Mouse (Mus musculus): ENCODE measurements at regions not wholly inside any gene's neighbourhood (a gene's known extent, or its start where the extent isn't known, plus 50 kb on each side); places are given as distances from the start of the nearest gene placed in this dataset.
A peak's percentile ranks its signal among the peaks of the same experiment; 100 is the strongest.

GRCm38 (mm10) chr2:124718985-124719384 is 348.9 kb upstream of the Slc24a5 start:
- intact Hi-C loops (cut with DNase I), result no loop called here
- DNase-seq, result no peak

- DNase-seq, result no peak
- intact Hi-C loops (cut with DNase I), result no loop called here
These were observed 348.0 kb upstream of the Slc24a5 start for GRCm38 (mm10) chr2:124719820-124720478.

GRCm38 (mm10) chr2:124720593-124721445 is 347.1 kb upstream of the Slc24a5 start:
- intact Hi-C loops (cut with DNase I), result no loop called here
- no peak for DNase-seq

GRCm38 (mm10) chr2:124724171-124724570 is 343.8 kb upstream of the Slc24a5 start:
- DNase-seq, result no peak
- intact Hi-C loops (cut with DNase I), result no loop called here

GRCm38 (mm10) chr2:124724827-124725480 is 343.0 kb upstream of the Slc24a5 start:
- no peak for DNase-seq
- intact Hi-C loops (cut with DNase I), result no loop called here

- intact Hi-C loops (cut with DNase I), result no loop called here
- DNase-seq, result no peak
These were observed 339.9 kb upstream of the Slc24a5 start for GRCm38 (mm10) chr2:124727979-124728378.

GRCm38 (mm10) chr2:124732593-124732992 is 335.3 kb upstream of the Slc24a5 start:
- intact Hi-C loops (cut with DNase I), result no loop called here
- DNase-seq, result no peak

GRCm38 (mm10) chr2:124740848-124741247 is 327.1 kb upstream of the Slc24a5 start:
- peak in 1 of 2 experiments; percentile 14 for DNase-seq

GRCm38 (mm10) chr2:124742964-124743363 is 325.0 kb upstream of the Slc24a5 start:
- intact Hi-C loops (cut with DNase I), result loop anchor here (5.0 kb wide), 2 partner anchors 114 to 136 kb away; no protein-coding TSS in a partner anchor
- DNase-seq, result no peak

More at GRCm38 (mm10) chr2:124740848-124741247, 327.1 kb upstream of the Slc24a5 start:
- intact Hi-C loops (cut with DNase I), result loop anchor here (5.0 kb wide), 2 partner anchors 116 to 134 kb away; no protein-coding TSS in a partner anchor

GRCm38 (mm10) chr2:124745045-124745444 is 322.9 kb upstream of the Slc24a5 start:
- intact Hi-C loops (cut with DNase I), result no loop called here
- DNase-seq, result no peak

- DNase-seq, result no peak
- intact Hi-C loops (cut with DNase I), result no loop called here
These were observed 320.8 kb upstream of the Slc24a5 start for GRCm38 (mm10) chr2:124747119-124747518.

GRCm38 (mm10) chr2:124747627-124748026 is 320.3 kb upstream of the Slc24a5 start:
- intact Hi-C loops (cut with DNase I), result no loop called here
- DNase-seq, result peak; percentile 21 to 51

- intact Hi-C loops (cut with DNase I), result no loop called here
These were observed 316.1 kb upstream of the Slc24a5 start for GRCm38 (mm10) chr2:124751832-124752231.

GRCm38 (mm10) chr2:124753717-124754116 is 314.2 kb upstream of the Slc24a5 start:
- DNase-seq, result no peak
- intact Hi-C loops (cut with DNase I), result no loop called here

More at GRCm38 (mm10) chr2:124751832-124752231, 316.1 kb upstream of the Slc24a5 start:
- DNase-seq, result no peak

GRCm38 (mm10) chr2:124755244-124755643 is 312.7 kb upstream of the Slc24a5 start:
- no peak for DNase-seq
- intact Hi-C loops (cut with DNase I), result no loop called here

- no peak for DNase-seq
- intact Hi-C loops (cut with DNase I), result no loop called here
These were observed 308.9 kb upstream of the Slc24a5 start for GRCm38 (mm10) chr2:124758992-124759391.

- intact Hi-C loops (cut with DNase I), result loop anchor here (5.0 kb wide), 1 partner anchor 44 kb away; no protein-coding TSS in a partner anchor
- DNase-seq, result no peak
These were observed 304.3 kb upstream of the Slc24a5 start for GRCm38 (mm10) chr2:124763650-124764049.

- DNase-seq, result no peak
- intact Hi-C loops (cut with DNase I), result loop anchor here (5.0 kb wide), 1 partner anchor 43 kb away; no protein-coding TSS in a partner anchor
These were observed 303.6 kb upstream of the Slc24a5 start for GRCm38 (mm10) chr2:124764186-124764910.

GRCm38 (mm10) chr2:124769267-124769967 is 298.5 kb upstream of the Slc24a5 start:
- DNase-seq, result peak in 1 of 2 experiments; percentile 26
- intact Hi-C loops (cut with DNase I), result no loop called here

- intact Hi-C loops (cut with DNase I), result loop anchor here (5.0 kb wide), 1 partner anchor 158 kb away; no protein-coding TSS in a partner anchor
- no peak for DNase-seq
These were observed 297.9 kb upstream of the Slc24a5 start for GRCm38 (mm10) chr2:124770028-124770427.
